Mouse (Mus musculus): Measurements from ENCODE around the gene Amer3.

DNA sequence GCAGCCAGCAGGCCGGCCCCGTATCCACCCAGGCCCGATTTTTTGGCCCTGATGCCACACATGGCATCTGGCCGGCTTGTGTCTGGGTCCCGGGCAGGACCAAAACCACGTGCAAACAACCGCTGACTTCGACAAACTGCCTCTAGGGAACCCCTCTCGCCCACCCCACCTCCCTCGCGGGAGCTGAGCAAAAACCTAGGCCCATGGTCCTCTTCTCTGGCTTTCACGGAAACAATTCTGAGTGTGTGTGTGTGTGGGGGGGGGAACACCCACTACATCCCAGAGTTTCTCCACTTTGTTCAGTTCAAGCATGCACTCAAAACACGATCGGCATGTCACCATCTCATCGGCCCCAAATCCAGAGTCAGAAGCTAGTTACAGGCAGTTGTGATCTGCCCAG is 18.6 kb upstream of the Amer3 start, which contains the start of gene Prss40:
- TF ChIP-seq CTCF (IDR thresholded peaks at IDR 0.05; ENCODE audit: control insufficient read depth, insufficient read depth, insufficient replicate concordance, low read depth, low read length) (no peak), POLR2A (IDR thresholded peaks at IDR 0.05; ENCODE audit: control insufficient read depth, low read depth, low read length) (no peak)

Measured in testis, adult 2 months (tissue).